Mouse (Mus musculus): Measurements from ENCODE around the gene Trip11. TPM values are rescaled to one million over a fixed set of nuclear protein-coding genes. Genes with fewer than 3 reads are reported as not detected.

The Trip11 gene
- polyA plus RNA-seq, 2 experiments, result 2.2 to 6.1 TPM

DNA sequence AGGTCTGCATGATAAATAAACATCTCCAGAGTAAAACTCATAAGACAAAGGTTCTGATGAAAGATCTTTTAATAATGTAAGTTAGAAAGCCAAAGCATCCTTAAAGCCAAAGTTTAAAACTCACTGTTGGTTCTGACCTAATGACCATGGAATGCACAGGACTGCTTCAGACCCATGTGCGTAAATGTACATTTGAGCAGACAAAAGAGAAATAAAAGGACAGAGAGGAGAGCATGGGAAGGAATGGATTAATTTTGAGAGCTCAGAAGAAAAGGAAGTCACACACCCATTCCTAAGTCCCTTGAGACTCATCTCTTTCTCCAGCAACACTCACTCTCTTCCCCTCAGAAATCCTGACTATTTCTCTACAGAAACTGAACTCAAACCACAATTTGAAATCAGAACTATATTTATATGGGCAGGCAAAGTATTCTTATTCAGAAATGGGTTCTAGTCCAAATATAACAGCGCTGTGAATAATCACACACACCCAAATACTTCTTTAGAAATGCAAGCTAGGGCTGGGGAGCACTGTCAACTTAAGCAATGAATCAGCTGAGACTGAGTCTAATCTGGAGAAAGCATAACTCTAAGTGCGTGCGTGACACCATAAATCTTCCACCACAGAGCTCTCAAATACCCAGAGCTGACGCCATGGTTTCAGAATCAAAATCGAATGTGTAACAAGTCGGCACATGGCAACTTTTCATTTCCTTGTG, 61.1 kb downstream of the Trip11 start:
- 76% methylated on average over 7 of the region's 7 CpGs for WGBS (ENCODE audit: insufficient replicate concordance)
- no peak for ATAC-seq (ENCODE audit: insufficient read depth)
- no peak for DNase-seq (ENCODE audit: low read depth in 3 of 3, low spot score in 3 of 3)
- Histone ChIP-seq H3K4me3 (ENCODE audit: insufficient read depth in 1 of 2, low read depth in 2 of 2, low read length in 2 of 2) (no peak overlapping the region), H3K27ac (no peak overlapping the region), H3K9me3 (ENCODE audit: control insufficient read depth, low read length) (no peaks in the 10 kb centered on the region), H3K36me3 (replicated peaks; ENCODE audit: control insufficient read depth, insufficient read depth, low read depth) (no peaks in the 10 kb centered on the region), H3K9ac (replicated peaks) (no peak overlapping the region), H3K27me3 (ENCODE audit: control insufficient read depth, insufficient read depth, low read length) (no peaks in the 10 kb centered on the region), H3K4me1 (replicated peaks; ENCODE audit: control insufficient read depth in 2 of 2, insufficient read depth in 2 of 2, low read length in 1 of 2) (no peaks in the 10 kb centered on the region), H3K4me2 (ENCODE audit: low read depth) (no peak overlapping the region)
- no peak for TF ChIP-seq CTCF (IDR thresholded peaks at IDR 0.05; ENCODE audit: low read depth)
- no peak for TF ChIP-seq EP300 (IDR thresholded peaks at IDR 0.05; ENCODE audit: low read depth)

DNA sequence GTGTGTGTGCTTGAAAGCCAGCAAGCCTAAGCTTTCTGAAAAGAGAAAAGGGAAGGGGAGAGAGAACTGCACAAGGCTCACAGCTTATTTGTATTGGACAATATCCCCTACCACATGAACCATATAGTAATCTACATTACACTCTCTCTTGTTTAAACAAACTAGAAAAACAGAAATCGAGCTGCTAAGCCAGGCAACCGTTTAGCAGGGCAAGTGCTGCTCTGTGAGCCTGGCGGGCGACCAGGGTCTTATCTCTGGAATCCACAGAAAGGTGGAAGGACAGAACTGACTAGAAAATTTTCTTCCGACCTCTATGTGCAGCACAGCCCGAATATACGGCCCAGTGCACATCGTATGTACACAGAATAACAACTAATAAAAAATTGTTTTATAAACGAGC, 61.8 kb downstream of the Trip11 start:
- Histone ChIP-seq H3K9me3 (ENCODE audit: control insufficient read depth, low read length) (no peaks in the 10 kb centered on the region), H3K4me1 (replicated peaks; ENCODE audit: control insufficient read depth in 2 of 2, insufficient read depth in 2 of 2, low read length in 1 of 2) (no peaks in the 10 kb centered on the region), H3K9ac (replicated peaks) (no peak overlapping the region), H3K36me3 (replicated peaks; ENCODE audit: control insufficient read depth, insufficient read depth, low read depth) (no peaks in the 10 kb centered on the region), H3K27me3 (ENCODE audit: control insufficient read depth, insufficient read depth, low read length) (no peaks in the 10 kb centered on the region), H3K4me3 (ENCODE audit: insufficient read depth in 1 of 2, low read depth in 2 of 2, low read length in 2 of 2) (no peak overlapping the region), H3K27ac (no peak overlapping the region), H3K4me2 (ENCODE audit: low read depth) (no peak overlapping the region)
- ATAC-seq (ENCODE audit: insufficient read depth) (no peak), DNase-seq (ENCODE audit: low read depth in 3 of 3, low spot score in 3 of 3) (no peak)
- 66% methylated on average over 9 of the region's 9 CpGs for WGBS (ENCODE audit: insufficient replicate concordance)
- TF ChIP-seq CTCF (IDR thresholded peaks at IDR 0.05; ENCODE audit: low read depth) (no peak), EP300 (IDR thresholded peaks at IDR 0.05; ENCODE audit: low read depth) (no peak)

DNA sequence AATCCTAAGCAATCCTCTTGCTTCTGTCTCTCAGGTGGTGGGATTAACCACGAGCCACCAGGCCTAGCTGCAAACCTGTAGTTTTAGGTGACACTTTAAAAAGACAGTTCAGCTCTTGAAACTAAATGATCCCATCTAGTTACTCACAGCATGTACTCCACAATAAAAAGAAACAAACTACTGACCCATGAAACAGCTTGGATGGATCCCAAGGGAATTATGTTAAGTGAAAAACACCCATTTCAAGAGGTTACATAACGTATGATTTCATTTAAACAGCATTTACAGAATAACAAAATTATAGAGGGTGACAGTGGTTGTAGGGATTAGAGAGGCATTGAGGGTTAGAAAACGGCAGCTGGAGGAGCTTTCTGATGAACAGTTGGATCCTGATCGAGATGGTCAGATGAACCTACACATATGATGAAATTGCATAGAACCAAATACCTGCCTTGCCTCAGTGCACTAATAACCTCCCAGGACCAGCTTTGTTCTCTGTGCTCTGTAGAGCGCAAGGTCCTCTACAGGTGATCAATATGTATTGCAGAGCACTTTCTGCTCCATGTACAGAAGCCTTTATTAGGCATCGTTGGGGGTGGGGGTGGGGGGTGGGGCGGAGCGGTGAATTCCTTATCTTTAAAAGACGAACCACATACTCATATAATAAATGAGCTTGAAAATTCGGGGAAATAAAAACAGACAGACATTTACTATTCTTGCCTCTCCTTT, 76.4 kb downstream of the Trip11 start:
- Histone ChIP-seq H3K4me3 (ENCODE audit: insufficient read depth in 1 of 2, low read depth in 2 of 2, low read length in 2 of 2) (no peak overlapping the region), H3K4me1 (replicated peaks; ENCODE audit: control insufficient read depth in 2 of 2, insufficient read depth in 2 of 2, low read length in 1 of 2) (no peaks in the 10 kb centered on the region), H3K27me3 (ENCODE audit: control insufficient read depth, insufficient read depth, low read length) (no peaks in the 10 kb centered on the region), H3K36me3 (replicated peaks; ENCODE audit: control insufficient read depth, insufficient read depth, low read depth) (peaks cover 3% of the 10 kb centered on the region), H3K4me2 (ENCODE audit: low read depth) (no peak overlapping the region), H3K9me3 (ENCODE audit: control insufficient read depth, low read length) (no peaks in the 10 kb centered on the region), H3K27ac (no peak overlapping the region), H3K9ac (replicated peaks) (no peak overlapping the region)
- DNase-seq (ENCODE audit: low read depth in 3 of 3, low spot score in 3 of 3) (no peak), ATAC-seq (ENCODE audit: insufficient read depth) (no peak)
- 64% methylated on average over 10 of the region's 10 CpGs for WGBS (ENCODE audit: insufficient replicate concordance)
- no peak for TF ChIP-seq EP300 (IDR thresholded peaks at IDR 0.05; ENCODE audit: low read depth)

- H3K9ac ChIP-seq (replicated peaks), result no peak overlapping the region
- no peak overlapping the region for H3K27ac ChIP-seq
- 75% methylated on average over 4 of the region's 4 CpGs for WGBS (ENCODE audit: insufficient replicate concordance)
- H3K4me1 ChIP-seq (replicated peaks; ENCODE audit: control insufficient read depth in 2 of 2, insufficient read depth in 2 of 2, low read length in 1 of 2), result no peaks in the 10 kb centered on the region
- no peak for DNase-seq (ENCODE audit: low read depth in 3 of 3, low spot score in 3 of 3)
- no peak overlapping the region for H3K4me2 ChIP-seq (ENCODE audit: low read depth)
- no peaks in the 10 kb centered on the region for H3K27me3 ChIP-seq (ENCODE audit: control insufficient read depth, insufficient read depth, low read length)
- ATAC-seq (ENCODE audit: insufficient read depth), result no peak
- no peaks in the 10 kb centered on the region for H3K9me3 ChIP-seq (ENCODE audit: control insufficient read depth, low read length)
- H3K36me3 ChIP-seq (replicated peaks; ENCODE audit: control insufficient read depth, insufficient read depth, low read depth), result peaks cover 3% of the 10 kb centered on the region
- TF ChIP-seq EP300 (IDR thresholded peaks at IDR 0.05; ENCODE audit: low read depth) (no peak), CTCF (IDR thresholded peaks at IDR 0.05; ENCODE audit: low read depth) (no peak)
- no peak overlapping the region for H3K4me3 ChIP-seq (ENCODE audit: insufficient read depth in 1 of 2, low read depth in 2 of 2, low read length in 2 of 2)
Observed at GRCm38 (mm10) chr12:101834715-101835114, 78.4 kb downstream of the Trip11 start.

- H3K4me1 ChIP-seq (replicated peaks; ENCODE audit: control insufficient read depth in 2 of 2, insufficient read depth in 2 of 2, low read length in 1 of 2), result no peaks in the 10 kb centered on the region
- H3K27me3 ChIP-seq (ENCODE audit: control insufficient read depth, insufficient read depth, low read length), result no peaks in the 10 kb centered on the region
- H3K4me3 ChIP-seq (ENCODE audit: insufficient read depth in 1 of 2, low read depth in 2 of 2, low read length in 2 of 2), result no peak overlapping the region
- H3K9ac ChIP-seq (replicated peaks), result no peak overlapping the region
- no peaks in the 10 kb centered on the region for H3K9me3 ChIP-seq (ENCODE audit: control insufficient read depth, low read length)
- DNase-seq (ENCODE audit: low read depth in 3 of 3, low spot score in 3 of 3), result no peak
- WGBS (ENCODE audit: insufficient replicate concordance), result 77% methylated on average over 8 of the region's 8 CpGs
- ATAC-seq (ENCODE audit: insufficient read depth), result no peak
- H3K36me3 ChIP-seq (replicated peaks; ENCODE audit: control insufficient read depth, insufficient read depth, low read depth), result peaks cover 3% of the 10 kb centered on the region
- TF ChIP-seq CTCF (IDR thresholded peaks at IDR 0.05; ENCODE audit: low read depth) (no peak), EP300 (IDR thresholded peaks at IDR 0.05; ENCODE audit: low read depth) (no peak)
- H3K27ac ChIP-seq, result no peak overlapping the region
- no peak overlapping the region for H3K4me2 ChIP-seq (ENCODE audit: low read depth)
Observed at GRCm38 (mm10) chr12:101833776-101834175, 79.3 kb downstream of the Trip11 start.

All from liver, embryonic 14.5 days (tissue).